Mouse (Mus musculus) intestine, embryonic 15.5 days (tissue): ENCODE results near the gene Prl8a6. TPM values are rescaled to one million over a fixed set of nuclear protein-coding genes. Genes with fewer than 3 reads are reported as not detected.

Source experiments
- ATAC-seq: fragments of 200-750 bp; cut with Nextera tagmentation; 2 replicates; pipeline ENCODE4 v1.8.0; 2017; ENCODE audit warnings: moderate TSS enrichment, moderate library complexity
- H3K27ac ChIP-seq: fragments of 300-500 bp; sonication (generic); 2 replicates; pipeline ENCODE4 v1.5.1; 2015; ENCODE audit warnings: mild to moderate bottlenecking, inconsistent platforms
- H3K27me3 ChIP-seq: fragments of 300-500 bp; sonication (generic); replicated peaks from 2 replicates; pipeline ENCODE4 v1.6.1; 2015; ENCODE audit warnings: inconsistent platforms
- H3K36me3 ChIP-seq: fragments of 300-500 bp; sonication (generic); 2 replicates; pipeline ENCODE4 v1.6.1; 2015; ENCODE audit warnings: inconsistent platforms
- H3K4me1 ChIP-seq: fragments of 300-500 bp; sonication (generic); replicated peaks from 2 replicates; pipeline ENCODE4 v1.6.1; 2015; ENCODE audit warnings: inconsistent platforms
- H3K4me2 ChIP-seq: fragments of 300-500 bp; sonication (generic); replicated peaks from 2 replicates; pipeline ENCODE4 v1.6.1; 2015; ENCODE audit warnings: mild to moderate bottlenecking, inconsistent platforms
- H3K4me3 ChIP-seq: fragments of 300-500 bp; sonication (generic); replicated peaks from 2 replicates; pipeline ENCODE4 v1.5.1; 2015; ENCODE audit warnings: inconsistent platforms
- H3K9ac ChIP-seq: fragments of 300-500 bp; sonication (generic); 2 replicates; pipeline ENCODE4 v1.6.1; 2015; ENCODE audit warnings: inconsistent platforms
- H3K9me3 ChIP-seq: fragments of 300-500 bp; sonication (generic); 2 replicates; pipeline ENCODE4 v1.6.1; 2016; ENCODE audit warnings: inconsistent platforms
- WGBS: fragments of 180-500 bp; shearing (Covaris S2); methylation state at CpG from one replicate; pipeline ENCODE4 v1.1.7; 2015; 5-methylcytosine and 5-hydroxymethylcytosine counted together
- polyA plus RNA-seq: library from polyadenylated mRNA; unstranded; fragments of >200 nt; fragmentation: Nextera tagmentation; extraction: Ambion mirVana; gene quantifications from 2 replicates; pipeline ENCODE4 v1.2.1, GENCODE M21; 2015

Prl8a6 gene
- polyA plus RNA-seq: not detected in 2 replicates

DNA sequence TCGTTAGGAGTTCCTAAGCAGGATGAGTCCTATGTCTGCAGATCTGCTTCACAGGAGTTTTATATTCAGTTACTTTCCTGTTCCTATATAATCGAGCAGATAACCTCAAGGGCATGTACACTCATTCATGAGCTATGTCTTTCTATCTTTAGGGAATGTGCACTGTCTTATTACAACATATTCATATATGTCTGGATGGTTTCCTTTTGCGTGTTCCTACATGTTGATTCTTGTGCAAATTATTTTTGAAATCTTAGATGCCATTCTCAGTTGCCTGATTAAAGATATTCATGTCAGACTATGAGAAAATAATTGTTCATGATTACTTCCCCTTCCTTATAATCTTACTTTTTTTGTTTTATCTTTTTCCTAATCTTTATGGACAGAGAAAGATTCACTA lies at the start of gene Prl8a6:
TSS of gene Prl8a6 (minus strand) at position 101 of the 400 bp plus-strand sequence.
- Histone ChIP-seq H3K9ac (no peak within 1 kb of the TSS), H3K27me3 (no peaks in the 10 kb centered on the region), H3K36me3 (no peaks in the 10 kb centered on the region), H3K4me3 (no peak within 1 kb of the TSS), H3K9me3 (no peaks in the 10 kb centered on the region), H3K4me1 (no peaks in the 10 kb centered on the region), H3K4me2 (no peak within 1 kb of the TSS), H3K27ac (no peak within 1 kb of the TSS)
- WGBS: 87% methylated on average over 3 of the region's 3 CpGs
- ATAC-seq: no peak

DNA sequence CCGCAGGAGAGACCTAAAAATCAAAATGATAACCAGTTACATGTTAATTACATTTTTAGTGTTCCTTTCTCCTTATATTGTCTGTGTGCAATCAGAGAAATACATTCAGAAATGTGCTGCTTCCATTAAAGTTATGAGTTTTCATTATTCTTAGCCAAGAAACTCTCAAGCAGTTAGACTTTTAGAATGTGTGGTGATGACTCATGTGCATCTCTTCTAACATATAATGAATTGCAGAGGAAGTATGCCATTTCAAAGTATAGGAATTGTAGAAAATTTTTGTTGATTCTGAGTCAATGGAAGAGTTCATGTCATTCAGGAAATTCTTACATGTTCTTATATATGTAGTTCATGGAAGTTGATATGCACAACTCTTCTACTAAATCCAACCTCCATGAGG lies 5.3 kb downstream of the Prl8a6 start:
- Histone ChIP-seq H3K36me3 (no peaks in the 10 kb centered on the region), H3K9ac (no peak overlapping the region), H3K9me3 (no peaks in the 10 kb centered on the region), H3K4me1 (no peaks in the 10 kb centered on the region), H3K4me2 (no peak overlapping the region), H3K27me3 (no peaks in the 10 kb centered on the region), H3K27ac (no peak overlapping the region), H3K4me3 (no peak overlapping the region)
- ATAC-seq: no peak
- 89% methylated on average over 1 of the region's 1 CpGs for WGBS

DNA sequence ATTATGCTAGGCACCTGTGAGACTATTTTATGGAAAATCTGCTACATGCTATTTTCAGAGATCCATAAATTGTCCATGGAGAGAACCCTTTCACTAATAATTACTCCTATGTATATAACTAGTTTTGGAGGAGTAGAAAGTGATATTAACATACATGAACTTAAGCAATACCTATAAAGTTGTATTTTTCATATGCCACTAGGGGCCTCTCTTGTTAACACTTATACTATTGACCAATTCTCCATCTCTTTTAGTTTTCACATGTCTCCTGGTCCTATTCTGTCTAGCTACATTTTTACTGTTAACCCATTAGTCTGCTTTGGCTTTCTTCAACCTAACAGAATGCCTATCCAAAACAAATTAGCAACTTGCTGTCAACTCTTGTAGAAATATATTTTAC lies 24.8 kb downstream of the Prl8a6 start:
- H3K9ac ChIP-seq: no peak overlapping the region
- H3K27ac ChIP-seq: no peak overlapping the region
- H3K9me3 ChIP-seq: no peaks in the 10 kb centered on the region
- no peaks in the 10 kb centered on the region for H3K27me3 ChIP-seq
- H3K4me2 ChIP-seq: no peak overlapping the region
- H3K4me1 ChIP-seq: no peaks in the 10 kb centered on the region
- no peaks in the 10 kb centered on the region for H3K36me3 ChIP-seq
- ATAC-seq: no peak
- no peak overlapping the region for H3K4me3 ChIP-seq

DNA sequence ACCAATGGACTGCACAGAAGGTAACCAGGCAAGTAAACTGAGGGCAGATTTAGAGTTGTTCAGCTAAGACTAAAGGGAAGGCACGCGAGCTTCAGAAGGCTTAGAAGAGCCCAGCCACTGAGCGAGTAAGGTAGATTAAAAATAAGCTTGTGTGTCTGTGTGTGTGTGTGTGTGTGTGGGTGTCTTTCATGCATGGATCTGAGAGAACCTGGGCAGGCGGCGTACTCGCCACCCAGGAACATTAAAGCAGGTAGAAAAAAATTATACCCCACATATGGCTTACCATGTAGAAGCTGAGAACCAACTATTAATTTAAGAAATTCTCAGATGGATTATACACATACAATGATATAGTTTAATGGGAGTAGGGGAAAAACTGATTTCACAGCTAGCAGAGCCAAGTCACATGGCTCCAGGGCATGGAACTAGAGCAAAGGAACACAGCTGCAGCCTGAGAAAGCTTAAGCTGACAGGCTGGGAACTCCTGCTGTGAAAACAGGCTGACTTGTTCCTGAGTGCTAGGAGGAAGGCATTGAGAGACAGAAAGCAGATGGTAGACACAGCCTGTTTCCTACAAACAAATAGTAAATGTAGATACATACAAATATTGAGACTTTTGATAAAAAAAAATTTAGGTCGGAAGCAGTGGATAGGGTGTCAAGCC lies 39.3 kb downstream of the Prl8a6 start:
- H3K27me3 ChIP-seq: no peaks in the 10 kb centered on the region
- ATAC-seq: no peak
- no peak overlapping the region for H3K4me3 ChIP-seq
- H3K4me2 ChIP-seq: no peak overlapping the region
- H3K9me3 ChIP-seq: no peaks in the 10 kb centered on the region
- H3K9ac ChIP-seq: no peak overlapping the region
- H3K27ac ChIP-seq: no peak overlapping the region
- 93% methylated on average over 7 of the region's 7 CpGs for WGBS
- no peaks in the 10 kb centered on the region for H3K36me3 ChIP-seq
- H3K4me1 ChIP-seq: no peaks in the 10 kb centered on the region

DNA sequence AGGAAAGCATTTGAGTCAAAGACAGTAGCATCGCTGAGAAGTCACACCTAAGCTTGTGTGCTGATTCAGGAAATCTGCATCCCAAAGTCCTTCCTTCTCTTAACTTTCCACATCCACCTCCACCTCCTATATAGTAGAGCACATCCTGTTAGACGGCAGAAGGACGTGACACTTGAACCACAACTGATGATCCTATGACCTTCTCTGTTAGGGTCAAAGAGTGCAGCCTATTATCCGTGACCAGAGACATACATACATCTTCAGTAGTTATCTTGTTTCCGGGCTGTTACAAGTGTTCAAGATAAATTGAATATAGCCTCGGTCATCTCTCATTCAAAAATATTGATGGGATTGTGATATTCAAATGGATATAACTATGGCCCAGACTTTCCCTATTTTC lies 47.7 kb downstream of the Prl8a6 start, which contains the start of gene Prl2b1:
TSS of gene Prl2b1 (minus strand) at position 101 of the 400 bp plus-strand sequence.
- no peaks in the 10 kb centered on the region for H3K36me3 ChIP-seq
- no peaks in the 10 kb centered on the region for H3K9me3 ChIP-seq
- ATAC-seq: no peak
- H3K4me3 ChIP-seq: no peak within 1 kb of the TSS
- no peak within 1 kb of the TSS for H3K27ac ChIP-seq
- no peaks in the 10 kb centered on the region for H3K4me1 ChIP-seq
- WGBS: 75% methylated on average over 6 of the region's 6 CpGs
- H3K4me2 ChIP-seq: no peak within 1 kb of the TSS
- no peaks in the 10 kb centered on the region for H3K27me3 ChIP-seq
- H3K9ac ChIP-seq: no peak within 1 kb of the TSS

Other genes with a start within 250 kb of the Prl8a6 start
- gene Prl3c1, start 242.0 kb downstream of the Prl8a6 start, polyA plus RNA-seq: not detected in 2 replicates
- not detected in 2 replicates for gene Prl3b1, start 196.8 kb downstream of the Prl8a6 start, polyA plus RNA-seq
- not detected in 2 replicates for gene Prl3a1, start 179.3 kb downstream of the Prl8a6 start, polyA plus RNA-seq
- gene Prl6a1, start 126.1 kb downstream of the Prl8a6 start, polyA plus RNA-seq: 0.20 and 0.28 TPM in 2 replicates
- gene Prl8a2, start 93.0 kb downstream of the Prl8a6 start, polyA plus RNA-seq: not detected in 2 replicates
- gene Prl2b1, start 47.8 kb downstream of the Prl8a6 start, polyA plus RNA-seq: not detected in 2 replicates
- not detected in 2 replicates for gene Prl8a8, start 74.5 kb upstream of the Prl8a6 start, polyA plus RNA-seq
- gene Prl8a9, start 125.9 kb upstream of the Prl8a6 start, polyA plus RNA-seq: not detected in 2 replicates
- not detected in 2 replicates for gene Prl8a1, start 143.5 kb upstream of the Prl8a6 start, polyA plus RNA-seq
- not detected in 2 replicates for gene Prl7b1, start 171.9 kb upstream of the Prl8a6 start, polyA plus RNA-seq
- not detected in 2 replicates for gene Prl7a1, start 203.8 kb upstream of the Prl8a6 start, polyA plus RNA-seq
- gene Prl7a2, start 229.3 kb upstream of the Prl8a6 start, polyA plus RNA-seq: not detected in 2 replicates